Mouse (Mus musculus): ENCODE measurements around the gene P2ry2. TPM values are rescaled to one million over a fixed set of nuclear protein-coding genes. Genes with fewer than 3 reads are reported as not detected.

The P2ry2 gene
- 0.19 to 6.9 TPM (median 0.49 TPM) in 3 replicates for total RNA-seq (2017)

DNA sequence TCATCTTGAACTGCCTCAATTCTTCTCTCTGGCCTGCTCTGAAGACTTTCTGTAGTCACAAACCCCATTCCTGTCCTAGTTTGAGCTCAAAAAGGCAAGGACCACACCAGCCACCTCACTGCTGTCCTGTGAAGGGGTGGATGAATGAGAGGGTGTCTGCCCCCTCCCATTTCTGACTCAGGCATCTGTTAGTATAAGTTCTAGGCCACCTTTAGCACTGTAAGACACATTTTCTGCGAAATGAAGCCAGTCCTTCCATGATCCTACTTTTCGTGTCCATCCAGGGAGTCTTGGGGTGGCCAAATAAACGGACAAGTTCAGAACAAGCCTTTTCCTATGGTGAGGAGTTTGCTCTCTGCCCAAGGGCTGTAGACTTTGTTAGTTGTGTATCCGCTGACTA is at the start of gene P2ry2:
Gene P2ry2, minus strand, starts transcription at position 326 of the 400 bp plus-strand sequence.
- no peak for ATAC-seq (replicated peaks; ENCODE audit: insufficient number of reproducible peaks, low FRiP score, low TSS enrichment, poor library complexity, severe bottlenecking)

DNA sequence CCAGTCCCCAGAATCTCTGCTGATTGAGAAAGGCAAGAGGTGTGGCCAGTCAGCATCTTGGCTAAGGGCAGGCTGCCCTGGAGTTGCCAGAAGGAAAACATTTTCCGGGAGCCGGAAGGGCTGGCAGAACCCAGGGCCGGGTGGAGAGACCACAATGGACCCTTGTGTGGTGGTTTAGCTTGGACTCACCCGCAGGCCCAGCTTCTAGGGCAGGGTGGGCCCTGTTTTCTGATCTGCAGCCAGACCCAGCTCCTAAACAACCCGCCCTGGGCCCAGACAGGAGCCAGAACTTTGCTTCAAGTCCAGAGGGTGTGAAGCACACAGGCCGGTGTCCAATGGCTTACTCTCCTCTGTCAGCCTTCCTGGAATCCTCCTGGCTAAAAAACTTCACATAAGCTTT is 49.6 kb upstream of the P2ry2 start:
- no peak for ATAC-seq (replicated peaks; ENCODE audit: insufficient number of reproducible peaks, low FRiP score, low TSS enrichment, poor library complexity, severe bottlenecking)

DNA sequence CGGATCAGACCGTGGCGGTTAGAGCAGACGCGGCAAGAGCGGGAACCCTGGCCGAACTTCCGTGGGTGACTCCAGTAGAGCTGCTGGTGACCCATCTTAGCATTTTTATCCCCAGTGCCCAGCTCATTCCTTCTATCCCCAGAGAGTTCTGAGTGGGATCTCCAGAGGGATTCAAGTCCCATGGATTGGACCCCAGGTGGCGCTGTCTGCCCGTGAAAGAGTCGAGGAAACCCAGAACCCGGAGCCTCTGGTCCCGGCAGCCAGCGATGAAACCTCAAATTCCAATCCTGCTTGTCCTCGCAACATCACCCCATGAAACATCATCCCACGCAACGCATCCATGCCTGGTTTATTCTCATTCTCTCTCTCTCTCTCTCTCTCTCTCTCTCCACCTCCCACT is 48.7 kb upstream of the P2ry2 start:
- no peak for ATAC-seq (replicated peaks; ENCODE audit: insufficient number of reproducible peaks, low FRiP score, low TSS enrichment, poor library complexity, severe bottlenecking)

DNA sequence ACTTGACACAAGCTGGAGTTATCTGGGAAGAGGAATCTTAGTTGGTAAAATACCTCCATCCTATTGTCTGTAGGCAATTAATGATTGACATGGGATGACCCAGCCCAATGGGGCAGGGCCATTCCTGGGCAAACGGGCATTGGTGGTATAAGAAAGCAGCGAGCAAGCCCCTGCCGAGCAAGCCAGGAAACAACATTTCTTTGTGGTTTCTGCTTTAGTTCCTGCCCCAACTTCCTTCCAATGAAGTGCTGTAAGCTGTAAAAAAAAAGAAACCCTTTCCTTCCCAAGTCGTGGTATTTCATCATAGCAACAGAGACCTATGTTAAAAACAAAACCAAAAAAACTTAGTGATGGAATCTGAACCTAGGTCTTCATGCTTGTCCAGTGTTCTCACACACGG is 47.8 kb upstream of the P2ry2 start:
- ATAC-seq (replicated peaks; ENCODE audit: insufficient number of reproducible peaks, low FRiP score, low TSS enrichment, poor library complexity, severe bottlenecking): peak; percentile 61

DNA sequence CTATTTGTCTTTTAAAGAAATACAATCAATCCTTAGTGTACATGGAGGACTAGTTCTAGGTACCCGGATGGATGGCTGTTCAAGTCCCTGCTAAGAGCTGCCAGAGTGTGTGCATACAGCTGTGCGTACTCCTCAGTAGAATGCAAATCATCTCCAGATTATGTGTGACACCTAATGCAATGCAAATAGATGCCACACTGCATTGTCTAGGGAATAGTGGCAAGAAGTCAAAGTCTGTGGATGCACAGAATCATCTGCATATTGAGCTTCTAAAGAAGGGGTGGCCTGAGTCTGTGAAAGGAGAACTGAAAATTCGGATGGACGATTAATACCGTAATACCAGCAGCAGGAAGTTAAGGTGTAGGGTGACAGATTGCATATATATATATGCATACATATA is 46.5 kb upstream of the P2ry2 start:
- peak; percentile 60 for ATAC-seq (replicated peaks; ENCODE audit: insufficient number of reproducible peaks, low FRiP score, low TSS enrichment, poor library complexity, severe bottlenecking)

DNA sequence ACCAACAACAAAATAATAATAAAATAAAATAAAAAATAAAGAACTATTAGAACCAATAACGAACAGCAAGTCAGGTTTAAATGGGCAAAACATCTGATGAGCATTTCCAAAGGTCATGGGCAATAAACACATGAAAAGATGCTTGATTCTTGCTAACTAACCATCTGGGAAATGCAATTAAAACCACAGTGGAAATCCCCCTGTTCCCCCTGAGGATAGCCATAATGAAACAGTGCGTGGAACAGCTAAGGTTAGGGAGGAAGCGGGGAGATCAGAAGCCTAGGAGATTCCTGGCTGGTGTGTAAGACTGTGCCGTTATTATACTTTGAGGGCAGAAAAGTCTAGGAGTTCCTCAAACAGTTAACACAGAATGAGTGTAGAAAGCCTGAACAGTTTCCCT is 44.6 kb upstream of the P2ry2 start:
- no peak for ATAC-seq (replicated peaks; ENCODE audit: insufficient number of reproducible peaks, low FRiP score, low TSS enrichment, poor library complexity, severe bottlenecking)

DNA sequence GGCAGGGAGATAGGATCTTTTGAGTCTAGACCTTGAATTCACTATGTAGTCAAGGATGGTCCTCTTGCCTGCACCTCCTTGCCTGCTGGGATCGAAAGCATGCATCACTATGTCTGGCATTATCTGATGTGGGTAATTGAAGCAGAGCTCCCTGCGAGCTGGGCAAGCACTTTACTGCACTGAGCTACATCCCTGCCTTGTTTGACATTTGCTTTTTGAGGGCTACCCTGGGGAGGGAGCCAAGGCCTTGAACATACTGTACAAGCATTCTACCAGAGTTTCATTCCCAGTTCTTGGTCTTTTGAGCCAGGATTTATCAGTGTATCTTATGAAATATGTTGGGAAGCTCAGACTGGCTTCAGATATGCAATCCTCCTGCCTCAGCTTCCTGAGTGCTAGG is 40.5 kb upstream of the P2ry2 start:
- no peak for ATAC-seq (replicated peaks; ENCODE audit: insufficient number of reproducible peaks, low FRiP score, low TSS enrichment, poor library complexity, severe bottlenecking)

DNA sequence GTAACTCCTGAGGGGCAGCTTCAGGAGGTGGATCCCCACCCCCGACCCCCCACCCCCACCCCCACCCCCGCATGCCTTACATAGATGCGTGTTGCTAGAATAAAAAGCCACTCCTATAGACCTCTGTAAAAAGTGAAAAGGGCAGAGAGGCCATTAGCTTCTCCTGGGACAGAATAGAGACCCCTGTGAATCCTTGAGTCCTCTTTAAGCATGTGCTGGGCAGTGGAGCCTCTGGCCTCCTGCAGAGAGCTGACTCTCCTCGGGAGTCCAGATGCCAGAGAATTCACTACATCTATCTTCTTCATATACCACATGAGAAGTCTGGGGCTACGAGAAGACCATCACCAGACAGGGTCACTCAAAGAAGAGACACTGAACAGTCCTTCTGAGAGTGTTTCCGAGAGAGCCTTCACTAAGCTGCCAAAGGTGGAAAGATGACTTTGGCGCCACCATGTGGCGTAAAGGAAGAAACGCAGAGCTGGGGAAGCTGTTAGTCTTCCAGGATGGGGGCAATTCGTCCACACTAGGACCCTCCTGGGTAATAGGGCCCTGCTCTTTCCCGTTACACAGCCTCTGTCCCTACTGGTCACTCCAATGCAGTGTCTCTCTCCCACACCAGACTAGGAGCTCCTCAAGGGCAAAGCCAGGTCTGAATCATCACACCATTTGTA is 39.0 kb upstream of the P2ry2 start:
- peak; percentile 75 for ATAC-seq (replicated peaks; ENCODE audit: insufficient number of reproducible peaks, low FRiP score, low TSS enrichment, poor library complexity, severe bottlenecking)

DNA sequence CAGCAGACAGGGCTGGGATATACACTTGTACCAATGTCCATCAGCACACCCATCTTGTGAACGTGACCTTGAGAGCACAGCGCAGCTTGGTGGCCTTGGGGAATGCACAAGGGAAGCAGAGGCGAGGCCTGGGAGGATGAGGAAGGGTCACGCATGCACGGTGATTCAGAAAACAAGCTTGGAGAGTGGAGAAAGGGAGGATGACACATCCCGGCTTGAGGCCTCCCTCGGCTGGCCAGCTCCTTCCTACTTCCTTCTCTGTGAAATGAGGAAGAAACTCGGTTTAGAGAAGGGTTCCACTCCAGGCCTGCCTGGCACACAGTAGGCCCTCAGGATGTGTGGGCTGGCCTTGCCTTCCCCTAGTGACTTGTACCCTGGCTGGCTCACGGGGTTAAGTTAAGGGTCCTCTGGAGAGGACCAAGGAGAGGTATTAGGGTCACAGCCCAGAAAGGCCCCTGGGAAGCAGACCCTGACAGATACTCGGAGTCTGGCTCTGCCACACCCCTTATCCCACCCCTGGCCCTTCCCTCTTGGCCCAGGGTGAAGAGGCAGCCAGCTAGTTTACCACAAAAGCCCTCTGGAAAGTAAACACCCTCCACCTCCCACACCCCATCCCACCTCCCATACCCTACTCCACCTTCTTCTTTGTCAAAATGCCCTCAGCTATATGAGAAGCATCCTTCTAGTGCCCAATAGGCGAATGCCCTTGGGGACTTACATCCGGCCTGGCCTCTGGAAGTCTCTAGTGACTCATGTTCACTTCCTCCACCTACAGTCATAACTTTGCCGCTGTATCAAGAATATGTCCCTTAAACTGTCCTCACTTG is 38.3 kb upstream of the P2ry2 start:
- peak; percentile 64 for ATAC-seq (replicated peaks; ENCODE audit: insufficient number of reproducible peaks, low FRiP score, low TSS enrichment, poor library complexity, severe bottlenecking)

DNA sequence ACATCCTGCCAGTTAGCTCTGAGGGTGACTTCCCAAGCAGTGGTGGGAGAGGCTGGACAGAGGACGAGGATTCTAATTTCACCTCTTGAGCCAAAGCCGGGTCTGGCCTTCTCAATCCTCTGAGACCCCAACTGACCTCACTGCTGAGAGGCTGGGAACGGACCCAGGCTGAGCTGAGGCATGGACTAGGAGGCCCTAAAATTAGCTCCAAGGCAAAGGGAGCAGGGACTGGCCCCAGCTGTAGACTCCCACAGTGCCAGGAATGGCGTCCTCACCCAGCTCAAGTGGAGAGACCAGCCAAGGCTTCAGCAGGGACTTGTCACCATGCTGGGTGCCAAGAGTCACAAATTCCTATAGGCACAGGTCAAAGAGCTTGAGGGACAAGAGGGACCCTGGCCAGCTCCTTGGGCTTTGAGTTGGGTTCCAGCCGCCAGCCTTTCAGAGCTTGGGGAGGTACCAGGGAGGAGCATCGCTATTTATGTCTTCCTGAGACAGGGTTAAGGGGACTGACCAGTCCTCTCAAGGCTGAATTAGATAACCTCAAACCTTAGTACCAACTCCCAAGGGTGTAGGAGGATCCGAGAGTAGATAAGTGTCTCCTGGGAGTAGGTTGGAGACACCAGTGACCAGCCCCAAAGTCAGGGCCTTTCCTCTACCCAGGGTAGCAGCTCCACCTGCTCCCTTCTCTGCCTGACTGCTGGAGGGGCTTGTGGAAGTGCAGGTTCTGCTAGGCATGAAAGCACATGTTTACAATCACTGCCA is 36.8 kb upstream of the P2ry2 start:
- no peak for ATAC-seq (replicated peaks; ENCODE audit: insufficient number of reproducible peaks, low FRiP score, low TSS enrichment, poor library complexity, severe bottlenecking)

DNA sequence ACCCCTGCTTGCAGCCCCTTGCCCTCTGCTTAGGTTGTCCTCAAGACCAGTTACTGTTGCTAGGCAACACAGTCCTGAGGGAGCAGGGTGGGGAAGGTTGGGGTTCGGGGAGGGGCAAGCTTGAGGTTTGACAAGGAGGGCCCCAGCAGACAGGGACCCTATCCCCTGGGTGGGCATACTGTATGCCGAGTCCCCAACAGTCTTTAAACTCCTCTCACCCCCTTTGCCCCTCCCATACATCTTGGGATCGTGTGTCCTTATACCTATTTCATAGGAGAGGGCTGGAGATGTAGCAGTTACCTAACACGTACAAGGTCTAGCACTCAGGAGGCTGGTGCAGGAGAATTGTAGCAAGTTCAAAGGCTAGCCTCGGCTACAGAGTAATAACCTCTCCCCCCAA is 35.6 kb upstream of the P2ry2 start:
- no peak for ATAC-seq (replicated peaks; ENCODE audit: insufficient number of reproducible peaks, low FRiP score, low TSS enrichment, poor library complexity, severe bottlenecking)

DNA sequence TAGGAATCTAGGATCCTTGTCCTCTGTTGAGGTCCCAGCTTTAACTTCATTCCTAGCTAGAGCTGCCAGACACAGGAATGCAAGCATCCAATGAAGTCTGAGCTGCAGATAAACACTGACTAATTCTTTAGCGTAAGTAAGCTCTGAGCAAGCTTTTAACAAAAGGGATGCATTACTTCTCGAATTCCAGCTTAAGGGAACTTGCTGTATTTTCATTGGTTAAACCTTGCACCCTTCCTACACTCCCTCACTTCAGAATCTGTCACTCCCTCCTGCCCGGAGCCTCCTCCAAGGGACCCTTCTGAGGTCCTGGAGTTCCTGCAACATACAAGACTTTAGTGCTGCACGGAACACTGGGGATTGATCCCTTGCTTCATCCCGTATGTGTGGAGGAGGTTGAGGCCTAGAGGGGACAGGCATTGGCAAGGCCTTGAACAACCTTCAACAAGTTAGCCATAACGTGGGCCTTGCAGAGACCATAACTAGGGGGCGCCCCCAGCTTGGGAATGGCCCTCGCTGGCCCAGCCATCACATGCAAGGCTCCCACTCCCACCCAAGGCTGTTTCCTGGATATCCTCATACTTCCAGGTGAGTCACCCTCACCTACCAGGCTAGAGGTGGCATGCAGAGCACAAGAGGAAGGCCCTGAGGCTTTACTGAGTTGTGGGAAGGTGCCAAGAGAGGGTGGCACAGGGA is 31.3 kb upstream of the P2ry2 start:
- no peak for ATAC-seq (replicated peaks; ENCODE audit: insufficient number of reproducible peaks, low FRiP score, low TSS enrichment, poor library complexity, severe bottlenecking)

DNA sequence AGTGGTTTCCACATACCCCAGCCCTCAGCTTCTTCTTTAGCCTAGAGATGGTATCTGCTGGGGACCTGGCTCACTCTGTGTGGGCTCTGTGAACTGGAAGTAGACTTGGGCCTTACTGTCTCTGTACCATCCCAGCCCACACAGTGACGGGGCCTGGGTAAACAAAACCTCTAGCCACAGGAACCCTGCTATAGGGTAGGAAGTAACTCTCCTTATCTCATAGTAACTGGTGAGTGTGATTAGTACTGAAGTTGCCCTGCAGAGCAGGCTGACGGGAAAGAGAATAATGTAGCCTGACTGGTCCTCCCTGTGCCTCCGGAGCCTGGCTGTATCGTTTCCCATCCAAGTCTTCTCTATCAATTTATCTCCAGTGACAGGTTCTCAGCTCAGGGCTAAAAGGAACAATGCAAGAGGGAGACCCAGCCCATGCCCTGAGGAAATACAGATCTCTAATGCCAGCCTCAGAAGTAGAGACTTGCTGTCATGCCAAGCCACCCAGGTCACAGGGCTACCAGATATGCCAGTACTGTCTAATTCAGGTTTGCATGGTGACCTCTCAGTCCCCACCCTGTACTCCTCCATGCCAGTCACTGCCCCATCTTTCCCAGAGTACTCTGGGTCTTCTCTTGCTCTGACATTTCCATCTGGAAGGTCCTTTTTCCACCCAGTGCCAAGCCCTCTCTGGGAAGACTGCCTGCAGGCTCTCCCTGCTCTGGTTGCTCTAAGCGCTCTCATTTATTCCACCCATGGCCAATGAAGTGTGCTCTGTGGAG is 29.5 kb upstream of the P2ry2 start:
- ATAC-seq (replicated peaks; ENCODE audit: insufficient number of reproducible peaks, low FRiP score, low TSS enrichment, poor library complexity, severe bottlenecking): peak; percentile 56

DNA sequence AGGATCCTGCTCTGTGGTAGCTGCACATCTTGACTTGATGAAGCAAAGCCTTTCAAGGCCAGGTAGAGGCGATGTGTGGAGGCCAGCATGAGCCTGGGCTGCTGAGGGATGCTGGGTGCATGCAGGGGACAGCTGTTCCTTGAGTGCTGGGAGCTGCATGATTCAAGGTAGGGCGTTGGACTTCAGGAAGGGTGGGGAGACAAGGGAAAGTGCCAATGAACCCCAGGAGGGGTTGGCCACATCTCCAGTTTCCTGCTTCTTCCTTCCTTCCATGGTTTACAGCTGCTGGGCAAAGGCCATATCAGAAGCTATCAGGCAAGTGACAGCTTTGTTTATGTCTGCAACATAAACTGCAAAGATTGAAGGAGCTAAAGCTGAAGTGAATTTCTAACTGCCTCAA is 28.9 kb upstream of the P2ry2 start:
- ATAC-seq (replicated peaks; ENCODE audit: insufficient number of reproducible peaks, low FRiP score, low TSS enrichment, poor library complexity, severe bottlenecking): no peak

DNA sequence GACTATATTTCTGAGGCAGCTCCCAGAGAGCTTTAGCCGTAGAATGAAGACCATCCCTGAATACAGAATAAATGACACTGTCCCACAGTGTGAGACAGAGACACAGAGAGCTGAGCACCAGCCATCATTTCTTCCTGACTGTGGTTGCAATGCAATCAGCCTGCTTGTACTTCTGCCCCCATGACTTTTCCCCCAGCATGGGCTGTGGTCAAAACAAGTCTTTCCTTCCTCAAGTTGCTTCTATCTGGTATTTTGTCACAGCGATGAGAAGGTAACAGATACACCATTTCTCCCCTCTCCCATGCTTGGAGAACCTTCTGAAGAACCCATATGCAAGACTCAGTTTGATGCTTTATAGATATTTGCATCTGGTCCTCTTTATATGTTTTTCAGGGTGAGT is 20.7 kb upstream of the P2ry2 start:
- no peak for ATAC-seq (replicated peaks; ENCODE audit: insufficient number of reproducible peaks, low FRiP score, low TSS enrichment, poor library complexity, severe bottlenecking)

DNA sequence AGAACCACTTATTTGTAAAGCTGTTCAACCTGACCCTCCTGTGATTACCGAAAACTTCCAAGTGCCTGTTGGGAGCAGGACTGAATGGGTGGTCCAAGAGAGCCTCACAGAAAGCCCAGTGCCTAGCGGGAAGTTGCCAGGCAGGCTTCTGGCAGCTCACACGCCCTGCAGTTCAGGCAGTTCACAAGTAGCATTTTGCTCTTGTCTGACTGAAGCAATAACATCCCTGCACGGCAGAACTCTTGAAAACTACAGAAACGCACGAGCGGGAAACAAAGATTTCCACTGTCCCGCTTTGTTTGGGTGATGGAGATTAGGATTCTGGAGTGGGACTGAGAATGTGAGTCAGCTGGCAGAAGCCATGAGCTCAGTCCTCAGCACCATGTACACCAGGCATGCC is 18.6 kb upstream of the P2ry2 start:
- ATAC-seq (replicated peaks; ENCODE audit: insufficient number of reproducible peaks, low FRiP score, low TSS enrichment, poor library complexity, severe bottlenecking): no peak

DNA sequence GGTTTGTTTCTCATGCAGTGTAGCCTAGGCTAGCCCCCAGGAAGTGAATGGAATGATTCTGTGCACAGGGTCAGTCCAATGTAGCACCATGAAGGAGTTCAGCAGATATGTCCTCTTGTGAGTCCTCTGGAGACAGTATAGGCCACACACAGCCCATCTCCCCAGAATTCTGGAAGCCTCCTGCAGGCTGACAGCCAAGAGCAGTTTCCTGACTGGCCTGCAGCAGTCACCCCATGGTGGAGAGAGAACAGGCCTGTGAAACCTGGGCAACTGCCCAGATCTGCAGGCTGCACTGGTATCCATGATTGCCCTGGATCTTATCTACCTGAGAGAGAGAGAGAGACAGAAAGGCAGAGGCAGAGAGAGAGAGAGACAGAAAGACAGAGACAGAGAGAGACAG is 18.1 kb upstream of the P2ry2 start:
- ATAC-seq (replicated peaks; ENCODE audit: insufficient number of reproducible peaks, low FRiP score, low TSS enrichment, poor library complexity, severe bottlenecking): no peak

DNA sequence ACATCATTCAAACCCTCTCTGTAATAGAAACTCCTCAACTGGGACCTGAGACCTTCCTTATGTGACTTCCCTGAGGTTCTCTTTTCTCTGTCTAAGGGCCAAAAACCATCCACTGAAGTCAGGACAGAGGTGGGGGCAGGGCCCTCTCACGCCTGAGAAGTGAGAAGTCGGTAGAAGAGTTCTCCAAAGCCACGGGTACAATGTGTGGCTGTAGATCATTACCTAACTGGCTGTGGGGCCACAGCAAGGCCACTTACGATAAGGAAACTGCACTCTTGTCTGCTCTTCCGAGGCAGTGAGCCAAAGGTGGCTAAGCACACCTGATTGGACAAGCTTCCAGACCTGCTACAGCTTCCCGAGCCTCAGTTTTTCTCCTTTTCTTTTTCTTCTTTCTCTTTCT is 16.8 kb upstream of the P2ry2 start:
- ATAC-seq (replicated peaks; ENCODE audit: insufficient number of reproducible peaks, low FRiP score, low TSS enrichment, poor library complexity, severe bottlenecking): peak; percentile 70
